Mouse (Mus musculus) hematopoietic stem cell, adult 5-6 weeks (primary cell): ENCODE results near the gene Lmna. TPM values are rescaled to one million over a fixed set of nuclear protein-coding genes. Genes with fewer than 3 reads are reported as not detected.

ENCODE experiments used
- ATAC-seq, 2 experiments: fragments of 125-278 bp in 1 of 2; replicated peaks in 1 of 2; 2 replicates each; pipeline ENCODE4 v1.8.0; 2016 to 2017; ENCODE audit warnings: inconsistent platforms in 2 of 2, mild to moderate bottlenecking in 2 of 2, moderate number of reproducible peaks in 2 of 2, low read depth in 1 of 2, moderate TSS enrichment in 1 of 2; ENCODE audit not compliant: low FRiP score in 2 of 2, poor library complexity in 2 of 2, severe bottlenecking in 2 of 2, insufficient read depth in 1 of 2, low TSS enrichment in 1 of 2
- total RNA-seq: library from RNA; stranded (forward); fragments of 172-1452, 232-1000 nt; gene quantifications from 2 replicates; pipeline ENCODE4 v1.2.3, GENCODE M21; 2017

Gene Lmna
- total RNA-seq, 1 experiment from 2014 or later = 21.5 TPM

DNA sequence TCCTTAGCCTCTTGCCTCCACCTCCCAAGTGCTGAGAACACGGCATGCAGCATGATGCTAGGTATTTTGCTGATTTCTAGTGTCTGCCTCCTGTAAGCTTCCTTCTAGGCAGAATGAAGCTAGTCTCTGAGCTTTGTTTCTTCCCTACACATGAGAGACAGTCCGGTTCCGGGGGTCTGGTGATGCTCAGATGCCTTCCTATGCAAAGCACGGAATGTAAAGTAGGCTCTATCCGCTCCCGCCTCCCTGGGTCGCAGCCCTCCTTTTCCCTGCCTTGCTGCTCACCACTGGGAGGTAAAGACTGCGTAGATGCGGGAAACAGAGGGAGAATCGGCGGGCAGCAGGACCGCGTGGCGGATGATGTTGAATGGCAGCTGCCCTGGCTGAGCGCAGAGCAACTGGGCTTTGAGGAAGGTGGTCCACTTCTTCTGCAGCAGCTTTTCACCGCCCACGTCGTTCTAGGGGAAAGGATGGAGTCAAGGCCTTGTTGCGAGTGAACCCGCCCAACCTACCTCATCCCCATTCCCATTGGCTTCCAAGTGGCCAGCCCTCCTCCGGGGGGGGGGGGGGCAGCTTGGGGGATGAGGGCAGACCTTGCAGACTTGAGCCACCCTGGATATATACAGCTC, 60.2 kb downstream of the Lmna start:
- no peak for ATAC-seq

DNA sequence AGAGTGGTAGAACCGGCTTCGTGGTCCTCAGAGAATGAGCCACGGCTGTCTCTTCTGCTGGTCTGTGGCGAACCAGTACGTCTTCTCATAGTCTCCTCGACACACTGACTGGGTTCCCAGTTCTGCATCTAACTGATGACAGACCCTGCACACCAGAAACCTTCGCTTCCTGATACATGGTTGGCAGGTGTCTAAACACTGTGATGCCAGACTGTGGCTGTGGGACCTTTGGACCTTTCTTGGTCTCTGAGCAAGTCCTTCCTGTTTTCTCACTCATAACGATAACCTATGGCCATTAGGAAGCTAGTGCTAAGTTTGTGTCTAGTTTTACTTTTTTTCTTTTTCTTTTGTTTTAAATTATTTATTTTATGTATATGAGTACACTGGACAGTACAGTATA, 61.3 kb downstream of the Lmna start:
- no peak for ATAC-seq

- ATAC-seq = no peak
Observed at GRCm38 (mm10) chr3:88447676-88448183, 62.0 kb downstream of the Lmna start.

DNA sequence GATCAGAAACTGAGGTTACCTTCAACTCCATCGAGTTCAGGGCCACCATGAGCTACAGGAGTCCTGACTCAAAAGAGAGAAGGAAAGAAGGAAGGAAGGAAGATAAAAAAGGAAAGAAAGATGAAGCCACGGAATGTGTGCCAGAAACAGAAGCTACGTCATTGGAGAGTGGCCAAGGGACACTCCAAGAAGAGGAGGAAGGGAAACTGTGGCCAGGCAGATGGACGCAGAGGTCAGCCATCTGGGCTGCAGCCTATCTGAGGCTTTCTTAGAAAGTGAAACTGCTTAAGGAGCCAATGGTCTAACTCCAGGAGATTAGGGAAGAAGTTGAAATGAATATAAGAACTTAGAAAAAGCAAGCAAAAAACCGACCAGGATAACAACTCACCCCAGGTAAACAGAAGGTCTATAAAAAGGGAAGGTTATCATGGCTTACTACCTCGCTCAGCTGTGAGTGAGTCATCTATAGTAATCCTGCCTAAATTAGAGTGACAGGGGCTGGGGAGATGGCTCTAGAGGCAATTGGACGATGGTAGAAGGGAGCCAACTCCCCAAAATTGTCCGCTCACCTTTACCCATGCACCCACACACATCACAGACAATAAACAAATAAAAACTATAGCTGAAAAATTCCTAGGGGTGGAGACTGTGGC, 63.2 kb downstream of the Lmna start:
- ATAC-seq = 0 out of 4 replicates have a peak, but pooled peaks have one; percentile 17 to 23

DNA sequence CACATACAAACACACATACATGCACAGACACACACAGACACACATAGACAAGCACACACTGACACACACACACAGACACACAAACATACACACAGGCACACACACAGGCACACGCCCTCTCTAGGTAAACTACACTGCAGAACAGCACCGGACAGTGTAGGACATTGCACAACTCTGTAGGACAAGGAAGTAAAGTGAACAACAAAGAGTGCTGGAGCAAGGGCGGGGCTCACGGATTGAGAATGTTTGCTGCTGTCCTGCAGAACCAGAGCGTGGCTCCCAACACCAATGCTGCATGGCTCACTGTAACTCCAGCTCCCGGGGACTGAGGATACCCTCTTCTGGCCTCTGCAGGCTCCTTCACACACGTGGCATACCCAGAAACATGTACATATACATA, 66.9 kb downstream of the Lmna start:
- peak in 1 of 2 experiments; percentile 26; a peak in 1 of 4 replicates for ATAC-seq

GRCm38 (mm10) chr3:88442488-88442887, 67.3 kb downstream of the Lmna start:
- no peak for ATAC-seq

GRCm38 (mm10) chr3:88440500-88441381, 69.0 kb downstream of the Lmna start:
- ATAC-seq = peak; percentile 34 to 63; a peak in 1 of 4 replicates

- ATAC-seq = no peak
Observed at GRCm38 (mm10) chr3:88439582-88439981, 70.2 kb downstream of the Lmna start.

- ATAC-seq = no peak
Observed at GRCm38 (mm10) chr3:88437454-88437853, 72.3 kb downstream of the Lmna start.

- ATAC-seq = peak; percentile 63 to 74
Observed at GRCm38 (mm10) chr3:88436395-88437201, 73.2 kb downstream of the Lmna start.

- no peak for ATAC-seq
Observed at GRCm38 (mm10) chr3:88435515-88435914, 74.2 kb downstream of the Lmna start.

Other genes with a start within 250 kb of the Lmna start
- gene Gm38392, start 222.7 kb downstream of the Lmna start, total RNA-seq = not detected in 2 replicates
- 1.6 and 6.4 TPM in 2 replicates for gene Tsacc, start 213.0 kb downstream of the Lmna start, total RNA-seq
- 355 and 372 TPM in 2 replicates for gene Cct3, start 212.8 kb downstream of the Lmna start, total RNA-seq
- 10.3 and 28.6 TPM in 2 replicates for gene Glmp, start 184.9 kb downstream of the Lmna start, total RNA-seq
- gene Tmem79, start 173.8 kb downstream of the Lmna start, total RNA-seq = 0.94 and 1.2 TPM in 2 replicates
- gene Smg5, start 173.7 kb downstream of the Lmna start, total RNA-seq = 53.1 and 53.7 TPM in 2 replicates
- not detected in 2 replicates for gene Paqr6, start 145.4 kb downstream of the Lmna start, total RNA-seq
- not detected in 2 replicates for gene Bglap3, start 137.2 kb downstream of the Lmna start, total RNA-seq
- gene Bglap2, start 131.3 kb downstream of the Lmna start, total RNA-seq = not detected in 2 replicates
- not detected in 2 replicates for gene Bglap, start 125.5 kb downstream of the Lmna start, total RNA-seq
- gene Pmf1, start 99.6 kb downstream of the Lmna start, total RNA-seq = 60.8 and 97.2 TPM in 2 replicates
- 11.5 and 15.6 TPM in 2 replicates for gene Slc25a44, start 84.8 kb downstream of the Lmna start, total RNA-seq
- 4.3 and 18.6 TPM in 2 replicates for gene Sema4a, start 48.8 kb downstream of the Lmna start, total RNA-seq
- 17.8 and 18.9 TPM in 2 replicates for gene Mex3a, start 22.4 kb upstream of the Lmna start, total RNA-seq
- gene Rab25, start 38.3 kb upstream of the Lmna start, total RNA-seq = not detected in 2 replicates
- gene Lamtor2, start 43.1 kb upstream of the Lmna start, total RNA-seq = 51.2 and 54.4 TPM in 2 replicates
- gene Ubqln4, start 43.8 kb upstream of the Lmna start, total RNA-seq = 30.4 and 49.8 TPM in 2 replicates
- 106 and 110 TPM in 2 replicates for gene Ssr2, start 65.9 kb upstream of the Lmna start, total RNA-seq
- gene Arhgef2, start 96.0 kb upstream of the Lmna start, total RNA-seq = 118 and 149 TPM in 2 replicates
- not detected in 2 replicates for gene Rxfp4, start 143.2 kb upstream of the Lmna start, total RNA-seq
- gene Khdc4, start 175.8 kb upstream of the Lmna start, total RNA-seq = 60.0 and 90.2 TPM in 2 replicates
- gene Rit1, start 206.9 kb upstream of the Lmna start, total RNA-seq = 30.8 and 37.7 TPM in 2 replicates